Mouse (Mus musculus): ENCODE measurements around the gene 4930503B20Rik. TPM values are rescaled to one million over a fixed set of nuclear protein-coding genes. Genes with fewer than 3 reads are reported as not detected.

4930503B20Rik gene
- polyA plus RNA-seq (2015; fragmentation: Nextera tagmentation; extraction: Ambion mirVana): not detected in 2 replicates

GRCm38 (mm10) chr3:146651217-146651616 is at the start of gene 4930503B20Rik:
Gene 4930503B20Rik (minus strand): TSS chr3:146651317.
- DNase-seq (ENCODE audit: low spot score) (no peak), ATAC-seq (replicated peaks; ENCODE audit: low FRiP score, low read depth) (no peak)
- Histone ChIP-seq H3K27me3 (ENCODE audit: insufficient read depth, low read length) (no peaks in the 10 kb centered on the region), H3K36me3 (ENCODE audit: insufficient read depth, low read length) (no peaks in the 10 kb centered on the region), H3K4me1 (replicated peaks; ENCODE audit: insufficient read depth, low read length) (no peaks in the 10 kb centered on the region), H3K9me3 (replicated peaks; ENCODE audit: low read length) (no peaks in the 10 kb centered on the region), H3K4me2 (ENCODE audit: low read length) (no peak within 1 kb of the TSS), H3K9ac (ENCODE audit: low read depth, low read length) (no peak within 1 kb of the TSS), H3K27ac (no peak within 1 kb of the TSS), H3K4me3 (replicated peaks; ENCODE audit: low read depth, low read length) (no peak within 1 kb of the TSS)
- no peak for TF ChIP-seq CTCF (IDR thresholded peaks at IDR 0.05; ENCODE audit: low read depth)
- 79% methylated on average over 3 of the region's 3 CpGs for WGBS

DNA sequence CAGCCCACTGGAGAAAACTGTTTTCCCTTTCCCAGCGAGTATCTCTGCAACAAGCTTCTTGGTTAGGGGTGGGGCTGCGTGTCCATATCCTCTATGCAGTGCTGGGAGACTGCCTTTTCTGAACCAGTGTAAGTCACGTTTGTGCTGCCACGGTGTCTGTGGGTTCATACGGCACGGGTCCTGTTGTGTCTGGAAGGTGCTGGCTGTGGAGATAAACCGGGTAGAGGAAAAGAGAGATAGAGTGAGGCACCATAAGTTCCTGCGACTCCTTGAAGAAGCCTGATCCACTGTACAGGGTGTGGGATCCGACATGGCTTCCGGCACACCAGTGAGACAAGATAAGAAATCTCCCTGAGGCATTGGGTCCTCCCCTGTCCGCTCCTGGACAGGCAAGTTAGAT is 48.9 kb upstream of the 4930503B20Rik start:
- no peaks in the 10 kb centered on the region for H3K36me3 ChIP-seq (ENCODE audit: insufficient read depth, low read length)
- ATAC-seq (replicated peaks; ENCODE audit: low FRiP score, low read depth): no peak
- no peak overlapping the region for H3K4me3 ChIP-seq (replicated peaks; ENCODE audit: low read depth, low read length)
- no peaks in the 10 kb centered on the region for H3K4me1 ChIP-seq (replicated peaks; ENCODE audit: insufficient read depth, low read length)
- H3K9ac ChIP-seq (ENCODE audit: low read depth, low read length): no peak overlapping the region
- TF ChIP-seq CTCF (IDR thresholded peaks at IDR 0.05; ENCODE audit: low read depth): no peak
- no peak for DNase-seq (ENCODE audit: low spot score)
- 76% methylated on average over 11 of the region's 11 CpGs for WGBS
- H3K27ac ChIP-seq: no peak overlapping the region
- no peaks in the 10 kb centered on the region for H3K9me3 ChIP-seq (replicated peaks; ENCODE audit: low read length)
- no peak overlapping the region for H3K4me2 ChIP-seq (ENCODE audit: low read length)
- no peaks in the 10 kb centered on the region for H3K27me3 ChIP-seq (ENCODE audit: insufficient read depth, low read length)

DNA sequence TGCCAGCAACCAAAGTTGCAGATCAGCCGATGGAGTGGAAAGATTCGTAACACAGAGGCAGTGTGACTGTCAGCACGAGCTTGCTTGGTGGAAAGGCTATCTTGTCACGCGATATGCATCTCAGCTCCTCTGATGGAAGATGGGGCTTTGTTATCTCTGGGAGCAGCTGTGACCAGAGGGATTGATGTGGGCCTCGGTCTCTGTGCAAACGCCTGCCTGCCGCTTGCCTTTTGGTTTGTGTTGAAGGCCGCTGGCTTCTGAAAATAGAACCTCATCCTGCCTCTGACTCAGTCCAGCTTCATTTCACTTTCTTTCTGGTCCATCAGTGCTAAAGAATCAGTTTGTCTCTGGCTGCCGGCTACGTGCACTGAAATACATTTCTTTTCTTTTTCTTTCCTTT is 47.9 kb upstream of the 4930503B20Rik start:
- Histone ChIP-seq H3K4me3 (replicated peaks; ENCODE audit: low read depth, low read length) (no peak overlapping the region), H3K4me1 (replicated peaks; ENCODE audit: insufficient read depth, low read length) (no peaks in the 10 kb centered on the region), H3K4me2 (ENCODE audit: low read length) (no peak overlapping the region), H3K9ac (ENCODE audit: low read depth, low read length) (no peak overlapping the region), H3K27me3 (ENCODE audit: insufficient read depth, low read length) (no peaks in the 10 kb centered on the region), H3K9me3 (replicated peaks; ENCODE audit: low read length) (no peaks in the 10 kb centered on the region), H3K27ac (no peak overlapping the region), H3K36me3 (ENCODE audit: insufficient read depth, low read length) (no peaks in the 10 kb centered on the region)
- 53% methylated on average over 11 of the region's 11 CpGs for WGBS
- DNase-seq (ENCODE audit: low spot score) (no peak), ATAC-seq (replicated peaks; ENCODE audit: low FRiP score, low read depth) (no peak)
- no peak for TF ChIP-seq CTCF (IDR thresholded peaks at IDR 0.05; ENCODE audit: low read depth)

GRCm38 (mm10) chr3:146692547-146692946 is 41.4 kb upstream of the 4930503B20Rik start:
- H3K4me2 ChIP-seq (ENCODE audit: low read length): no peak overlapping the region
- no peak for DNase-seq (ENCODE audit: low spot score)
- no peaks in the 10 kb centered on the region for H3K9me3 ChIP-seq (replicated peaks; ENCODE audit: low read length)
- no peak overlapping the region for H3K4me3 ChIP-seq (replicated peaks; ENCODE audit: low read depth, low read length)
- H3K9ac ChIP-seq (ENCODE audit: low read depth, low read length): no peak overlapping the region
- no peak for ATAC-seq (replicated peaks; ENCODE audit: low FRiP score, low read depth)
- H3K4me1 ChIP-seq (replicated peaks; ENCODE audit: insufficient read depth, low read length): no peaks in the 10 kb centered on the region
- TF ChIP-seq CTCF (IDR thresholded peaks at IDR 0.05; ENCODE audit: low read depth): no peak
- H3K27ac ChIP-seq: no peak overlapping the region
- H3K27me3 ChIP-seq (ENCODE audit: insufficient read depth, low read length): no peaks in the 10 kb centered on the region
- 79% methylated on average over 5 of the region's 5 CpGs for WGBS
- H3K36me3 ChIP-seq (ENCODE audit: insufficient read depth, low read length): no peaks in the 10 kb centered on the region

DNA sequence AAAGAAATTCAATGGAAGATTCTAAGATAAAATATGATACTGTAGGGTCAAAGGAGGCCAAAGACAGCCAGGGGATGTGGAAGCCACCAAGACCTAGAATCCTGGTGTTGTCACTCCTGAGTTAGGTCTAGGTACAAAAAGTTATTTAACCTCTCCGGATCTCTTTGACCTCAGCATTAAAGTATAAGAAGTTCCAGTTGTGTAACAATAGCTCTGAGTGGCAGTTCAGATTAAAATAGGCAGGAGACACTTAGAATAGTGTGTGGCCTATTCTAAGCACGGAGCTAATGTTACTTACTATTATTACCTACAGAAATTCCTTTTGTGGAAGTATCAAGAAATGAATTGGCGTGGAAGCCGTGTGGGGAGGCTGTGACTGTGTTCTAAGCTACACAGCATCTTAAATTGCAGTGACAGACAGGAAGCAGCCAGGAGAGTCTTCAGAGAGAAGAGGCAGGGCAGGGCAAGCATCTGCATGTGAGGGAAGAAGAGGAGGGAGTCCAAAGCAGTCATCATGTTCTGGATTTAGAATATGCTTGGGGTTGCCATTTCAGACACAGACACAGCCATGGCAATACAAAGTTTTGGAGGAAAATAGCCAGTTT is 36.1 kb upstream of the 4930503B20Rik start:
- no peaks in the 10 kb centered on the region for H3K27me3 ChIP-seq (ENCODE audit: insufficient read depth, low read length)
- no peak overlapping the region for H3K27ac ChIP-seq
- no peaks in the 10 kb centered on the region for H3K9me3 ChIP-seq (replicated peaks; ENCODE audit: low read length)
- ATAC-seq (replicated peaks; ENCODE audit: low FRiP score, low read depth) (no peak), DNase-seq (ENCODE audit: low spot score) (no peak)
- no peaks in the 10 kb centered on the region for H3K36me3 ChIP-seq (ENCODE audit: insufficient read depth, low read length)
- H3K4me3 ChIP-seq (replicated peaks; ENCODE audit: low read depth, low read length): no peak overlapping the region
- WGBS: 76% methylated on average over 4 of the region's 4 CpGs
- no peak overlapping the region for H3K4me2 ChIP-seq (ENCODE audit: low read length)
- no peak for TF ChIP-seq CTCF (IDR thresholded peaks at IDR 0.05; ENCODE audit: low read depth)
- no peak overlapping the region for H3K9ac ChIP-seq (ENCODE audit: low read depth, low read length)
- H3K4me1 ChIP-seq (replicated peaks; ENCODE audit: insufficient read depth, low read length): peaks cover 5% of the 10 kb centered on the region

GRCm38 (mm10) chr3:146686428-146686827 is 35.3 kb upstream of the 4930503B20Rik start:
- Histone ChIP-seq H3K36me3 (ENCODE audit: insufficient read depth, low read length) (no peaks in the 10 kb centered on the region), H3K4me3 (replicated peaks; ENCODE audit: low read depth, low read length) (no peak overlapping the region), H3K27me3 (ENCODE audit: insufficient read depth, low read length) (no peaks in the 10 kb centered on the region), H3K27ac (no peak overlapping the region), H3K9ac (ENCODE audit: low read depth, low read length) (no peak overlapping the region), H3K9me3 (replicated peaks; ENCODE audit: low read length) (no peaks in the 10 kb centered on the region), H3K4me2 (ENCODE audit: low read length) (no peak overlapping the region), H3K4me1 (replicated peaks; ENCODE audit: insufficient read depth, low read length) (peaks cover 5% of the 10 kb centered on the region)
- ATAC-seq (replicated peaks; ENCODE audit: low FRiP score, low read depth) (no peak), DNase-seq (ENCODE audit: low spot score) (no peak)
- WGBS: 94% methylated on average over 8 of the region's 8 CpGs
- no peak for TF ChIP-seq CTCF (IDR thresholded peaks at IDR 0.05; ENCODE audit: low read depth)

Data from kidney, postnatal 0 days (tissue).